Mouse (Mus musculus) ES-E14 (cell line): ENCODE measurements around the gene Cnot10.

Experiments used
- HCFC1 ChIP-seq: IDR thresholded peaks from 2 replicates; pipeline ENCODE4 v1.6.1; 2012; ENCODE audit warnings: low read length, inconsistent platforms, borderline replicate concordance; ENCODE audit not compliant: insufficient read depth
- ZC3H11A ChIP-seq: IDR thresholded peaks from 2 replicates; pipeline ENCODE4 v1.6.1; 2012; ENCODE audit warnings: low read depth, mild to moderate bottlenecking, inconsistent platforms, low read length, borderline replicate concordance

- no peak for TF ChIP-seq ZC3H11A
- no peak for TF ChIP-seq HCFC1
Observed at GRCm38 (mm10) chr9:114536628-114537027, 103.4 kb downstream of the Cnot10 start.
